Mouse (Mus musculus): ENCODE measurements around the gene Ffar4. TPM values are rescaled to one million over a fixed set of nuclear protein-coding genes. Genes with fewer than 3 reads are reported as not detected.

The Ffar4 gene
- total and polyA plus RNA-seq, 2 experiments from 2014 or later, result 0.16 to 0.51 TPM

DNA sequence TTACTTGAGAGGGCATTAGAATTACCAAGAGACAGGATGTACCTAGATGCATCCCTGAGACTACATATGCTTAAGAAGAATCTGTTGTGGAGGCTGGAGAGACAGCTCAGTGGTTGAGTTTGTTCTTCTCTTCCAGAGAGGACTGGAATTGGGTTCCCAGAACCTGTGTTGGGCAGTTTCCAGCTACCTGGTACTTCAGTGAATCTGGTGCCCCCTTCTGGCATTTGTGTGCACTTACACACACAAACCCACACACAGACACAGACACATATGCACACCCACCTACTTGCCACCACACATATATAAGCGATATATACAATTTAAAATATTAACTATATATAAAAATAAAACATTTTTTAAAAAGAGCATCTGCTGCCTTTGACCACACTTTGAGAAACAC is 59.4 kb downstream of the Ffar4 start:
- DNase-seq (ENCODE audit: low spot score) (no peak), ATAC-seq (ENCODE audit: low FRiP score) (no peak)
- Histone ChIP-seq H3K27me3 (ENCODE audit: insufficient read depth, low read length) (no peaks in the 10 kb centered on the region), H3K27ac (ENCODE audit: low read depth, low read length) (no peak overlapping the region), H3K9me3 (ENCODE audit: low read length) (no peaks in the 10 kb centered on the region), H3K4me1 (ENCODE audit: insufficient read depth, low read length) (no peaks in the 10 kb centered on the region), H3K9ac (replicated peaks; ENCODE audit: low read length, poor library complexity, severe bottlenecking) (no peak overlapping the region), H3K36me3 (ENCODE audit: insufficient read depth, low read length) (no peaks in the 10 kb centered on the region), H3K4me3 (ENCODE audit: low read depth, low read length) (no peak overlapping the region), H3K4me2 (ENCODE audit: low read depth, low read length, poor library complexity, severe bottlenecking) (no peak overlapping the region)
- WGBS, result 100% methylated on average over 1 of the region's 1 CpGs
- TF ChIP-seq CTCF (IDR thresholded peaks at IDR 0.05), result no peak

DNA sequence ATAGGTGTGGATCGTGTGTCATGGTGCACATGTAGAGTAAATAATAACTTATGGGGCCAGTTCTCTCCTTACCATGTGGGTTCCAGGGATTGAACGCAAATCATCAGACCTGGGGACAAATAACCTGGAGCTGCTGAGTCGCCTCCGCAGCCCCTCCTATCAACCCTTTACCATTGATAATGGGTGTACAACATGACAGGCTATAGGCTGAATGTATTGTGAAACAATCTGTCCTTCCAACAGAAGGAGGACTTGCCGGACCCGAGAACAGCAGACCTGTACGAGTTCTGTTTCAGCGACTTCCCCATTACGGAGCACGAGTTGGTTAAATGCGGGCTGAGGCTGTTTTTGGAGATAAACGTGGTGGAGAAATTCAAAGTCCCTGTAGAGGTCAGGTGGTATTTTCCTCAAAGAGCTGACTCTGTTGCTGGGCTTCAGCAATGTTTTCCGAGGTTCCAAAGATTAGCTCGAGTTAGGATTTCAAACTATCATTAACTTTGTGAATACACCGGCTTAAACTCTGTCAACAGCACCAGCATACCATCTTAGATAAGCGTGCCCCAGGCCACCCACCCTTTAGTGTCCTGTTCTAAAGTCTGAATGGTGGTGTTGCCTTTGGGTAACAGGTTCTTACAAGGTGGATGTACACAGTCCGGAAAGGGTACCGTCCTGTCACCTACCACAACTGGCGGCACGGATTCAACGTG is 64.9 kb downstream of the Ffar4 start:
- 95% methylated on average over 21 of the region's 21 CpGs for WGBS
- no peak for ATAC-seq (ENCODE audit: low FRiP score)
- no peak overlapping the region for H3K4me3 ChIP-seq (ENCODE audit: low read depth, low read length)
- no peaks in the 10 kb centered on the region for H3K4me1 ChIP-seq (ENCODE audit: insufficient read depth, low read length)
- DNase-seq (ENCODE audit: low spot score), result no peak
- no peak overlapping the region for H3K27ac ChIP-seq (ENCODE audit: low read depth, low read length)
- H3K27me3 ChIP-seq (ENCODE audit: insufficient read depth, low read length), result no peaks in the 10 kb centered on the region
- no peaks in the 10 kb centered on the region for H3K9me3 ChIP-seq (ENCODE audit: low read length)
- H3K9ac ChIP-seq (replicated peaks; ENCODE audit: low read length, poor library complexity, severe bottlenecking), result no peak overlapping the region
- H3K36me3 ChIP-seq (ENCODE audit: insufficient read depth, low read length), result no peaks in the 10 kb centered on the region
- no peak overlapping the region for H3K4me2 ChIP-seq (ENCODE audit: low read depth, low read length, poor library complexity, severe bottlenecking)
- no peak for TF ChIP-seq CTCF (IDR thresholded peaks at IDR 0.05)

Other genes starting within 250 kb of the Ffar4 start
- gene Myof, start 53.5 kb upstream of the Ffar4 start, total RNA-seq (2014; rRNA removed), result 5.4 and 6.5 TPM in 2 replicates
- gene Myof, start 53.5 kb upstream of the Ffar4 start, polyA plus RNA-seq (2015; fragmentation: Nextera tagmentation; extraction: Ambion mirVana), result 1.9 and 2.1 TPM in 2 replicates
- gene Cep55, start 42.1 kb upstream of the Ffar4 start, total RNA-seq (2014; rRNA removed), result 1.3 and 2.3 TPM in 2 replicates
- 0.88 and 0.90 TPM in 2 replicates for gene Cep55, start 42.1 kb upstream of the Ffar4 start, polyA plus RNA-seq (2015; fragmentation: Nextera tagmentation; extraction: Ambion mirVana)
- 0.47 and 11.1 TPM in 2 replicates for gene Rbp4, start 28.2 kb downstream of the Ffar4 start, total RNA-seq (2014; rRNA removed)
- 7.8 and 10.1 TPM in 2 replicates for gene Rbp4, start 28.2 kb downstream of the Ffar4 start, polyA plus RNA-seq (2015; fragmentation: Nextera tagmentation; extraction: Ambion mirVana)
- 0.09 TPM in 1 of 2 replicates, not detected in the other for gene Pde6c, start 35.7 kb downstream of the Ffar4 start, total RNA-seq (2014; rRNA removed)
- gene Pde6c, start 35.7 kb downstream of the Ffar4 start, polyA plus RNA-seq (2015; fragmentation: Nextera tagmentation; extraction: Ambion mirVana), result 0.19 TPM in 1 of 2 replicates, not detected in the other
- gene Fra10ac1, start 127.1 kb downstream of the Ffar4 start, total RNA-seq (2014; rRNA removed), result 4.9 and 10.1 TPM in 2 replicates
- gene Fra10ac1, start 127.1 kb downstream of the Ffar4 start, polyA plus RNA-seq (2015; fragmentation: Nextera tagmentation; extraction: Ambion mirVana), result 25.5 and 31.4 TPM in 2 replicates
- gene Lgi1, start 167.5 kb downstream of the Ffar4 start, total RNA-seq (2014; rRNA removed), result 27.0 and 32.8 TPM in 2 replicates
- 22.5 and 28.3 TPM in 2 replicates for gene Lgi1, start 167.5 kb downstream of the Ffar4 start, polyA plus RNA-seq (2015; fragmentation: Nextera tagmentation; extraction: Ambion mirVana)

Data from midbrain, postnatal 0 days (tissue).